Mouse (Mus musculus) heart, adult 9 months (tissue): ENCODE results near the gene Fbln1.

Experiments
- DNase-seq, 2 experiments: peaks; one replicate each; pipeline ENCODE4 v3.0.0; 2022; ENCODE audit warnings: low spot score in 2 of 2

Gene Fbln1

DNA sequence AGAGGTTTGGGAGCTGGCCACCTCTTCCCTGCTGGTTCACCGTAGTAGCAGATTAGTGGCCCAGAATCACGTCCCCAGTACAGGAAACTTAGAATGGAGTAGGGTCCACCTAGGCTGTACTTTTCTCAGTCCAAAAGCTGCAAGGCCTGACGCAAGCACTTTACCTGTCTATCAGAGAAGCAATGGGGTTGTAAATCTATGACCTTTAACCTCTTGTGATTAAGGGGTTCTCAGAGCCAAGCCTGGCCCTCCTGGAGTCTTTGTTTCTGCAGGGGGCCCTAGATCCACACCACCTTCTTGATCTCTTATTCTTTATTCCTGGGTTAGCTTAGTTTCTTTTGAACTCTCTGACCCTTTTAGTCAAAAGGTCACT, 940 bp downstream of the Fbln1 start:
- no peak for DNase-seq

- peak in 1 of 2 experiments; percentile 25 for DNase-seq
Measured at GRCm38 (mm10) chr15:85207081-85207480, 1.3 kb downstream of the Fbln1 start.

DNA sequence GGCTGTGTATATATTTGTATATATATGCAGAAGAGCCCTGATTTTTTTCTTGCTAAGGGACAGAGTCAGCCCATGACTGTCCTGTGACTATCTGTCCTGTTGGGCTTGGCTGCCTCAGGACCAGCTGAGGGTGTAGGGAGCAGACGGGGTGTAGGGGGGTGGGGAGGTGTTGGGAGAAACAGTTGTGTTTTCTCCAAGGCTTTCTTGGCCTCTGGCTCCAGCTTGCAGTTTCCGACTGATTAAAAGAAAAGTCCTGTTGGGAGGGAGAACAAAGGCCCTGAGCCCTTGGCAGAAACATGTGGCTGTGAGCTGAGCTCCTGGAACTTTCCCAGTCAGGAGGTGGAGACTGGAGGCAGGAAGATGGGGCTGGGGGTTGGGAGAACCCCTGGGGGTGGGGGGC, 2.0 kb downstream of the Fbln1 start:
- peak; percentile 78 to 80 for DNase-seq

DNA sequence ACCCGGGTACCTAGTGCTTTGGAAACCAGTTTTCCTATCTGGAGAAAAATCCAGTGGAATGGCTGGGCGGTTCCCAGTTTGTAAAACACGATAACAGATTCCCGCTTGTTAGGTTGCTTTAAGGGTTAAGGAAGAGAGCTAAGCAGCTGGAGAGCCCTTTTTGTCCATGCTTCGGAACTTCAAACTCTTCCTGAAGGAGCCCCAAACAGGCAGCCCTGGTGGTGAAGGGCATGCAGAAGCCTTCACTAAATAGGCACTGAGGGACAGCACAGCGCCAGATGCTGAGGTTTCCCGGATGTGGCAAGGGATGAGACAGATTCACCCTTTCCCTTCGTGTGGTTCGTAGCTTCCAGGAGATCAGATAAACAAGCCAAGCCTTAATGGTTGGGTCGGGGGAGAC, 2.6 kb downstream of the Fbln1 start:
- DNase-seq: no peak

- no peak for DNase-seq
Measured at GRCm38 (mm10) chr15:85209341-85209740, 3.6 kb downstream of the Fbln1 start.

DNA sequence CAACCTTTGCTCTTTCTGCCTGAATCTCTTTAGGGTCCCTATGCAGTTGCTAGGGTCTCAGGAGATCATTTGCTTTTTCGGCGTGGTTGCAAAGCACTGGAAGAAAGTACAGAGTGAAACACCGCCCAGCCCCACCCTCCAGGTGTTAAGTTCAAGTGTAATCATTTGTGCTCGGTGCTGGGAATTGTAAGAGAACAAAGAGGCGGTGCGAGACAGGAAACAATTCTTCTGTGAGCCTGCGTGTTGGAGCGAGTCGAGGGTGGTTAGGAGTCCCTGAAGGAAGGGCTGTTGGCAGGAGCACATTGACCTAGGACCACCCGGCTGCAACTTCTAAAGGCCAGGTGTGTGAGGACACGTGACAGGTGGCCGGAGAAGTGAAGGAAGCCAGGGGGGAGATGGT, 4.9 kb downstream of the Fbln1 start:
- no peak for DNase-seq

DNA sequence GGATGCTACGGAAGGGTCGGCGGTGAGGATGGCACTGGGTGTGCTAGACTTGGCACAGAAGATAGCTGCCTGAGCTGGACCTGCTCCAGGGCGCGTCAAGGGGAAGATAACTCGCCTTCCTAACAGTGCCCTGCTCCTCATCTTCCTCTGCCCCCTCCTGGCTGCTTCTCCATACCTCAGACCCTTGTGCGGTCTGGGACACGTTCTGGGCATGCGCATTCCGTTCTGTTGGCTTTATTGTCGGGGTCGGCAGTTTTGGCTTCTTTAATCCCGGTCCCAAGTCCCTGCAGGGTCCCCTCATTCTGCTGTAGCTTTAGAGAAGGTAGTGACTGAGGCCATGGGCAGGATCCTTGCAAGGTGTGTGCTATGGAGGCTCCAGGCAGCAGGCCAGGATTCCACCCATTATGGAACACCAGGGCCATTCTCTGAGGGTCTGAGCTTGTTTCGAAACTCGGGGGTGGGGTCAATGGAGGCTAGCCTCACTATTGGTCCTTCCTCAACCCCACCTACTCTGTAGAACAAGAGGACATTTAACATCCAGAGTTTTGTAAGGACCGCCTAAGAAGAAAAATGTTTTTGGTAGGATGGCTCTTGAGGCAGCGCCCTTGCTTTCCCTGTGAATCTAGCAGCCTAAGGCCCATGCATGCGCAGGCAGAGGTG, 5.5 kb downstream of the Fbln1 start:
- DNase-seq: no peak

DNA sequence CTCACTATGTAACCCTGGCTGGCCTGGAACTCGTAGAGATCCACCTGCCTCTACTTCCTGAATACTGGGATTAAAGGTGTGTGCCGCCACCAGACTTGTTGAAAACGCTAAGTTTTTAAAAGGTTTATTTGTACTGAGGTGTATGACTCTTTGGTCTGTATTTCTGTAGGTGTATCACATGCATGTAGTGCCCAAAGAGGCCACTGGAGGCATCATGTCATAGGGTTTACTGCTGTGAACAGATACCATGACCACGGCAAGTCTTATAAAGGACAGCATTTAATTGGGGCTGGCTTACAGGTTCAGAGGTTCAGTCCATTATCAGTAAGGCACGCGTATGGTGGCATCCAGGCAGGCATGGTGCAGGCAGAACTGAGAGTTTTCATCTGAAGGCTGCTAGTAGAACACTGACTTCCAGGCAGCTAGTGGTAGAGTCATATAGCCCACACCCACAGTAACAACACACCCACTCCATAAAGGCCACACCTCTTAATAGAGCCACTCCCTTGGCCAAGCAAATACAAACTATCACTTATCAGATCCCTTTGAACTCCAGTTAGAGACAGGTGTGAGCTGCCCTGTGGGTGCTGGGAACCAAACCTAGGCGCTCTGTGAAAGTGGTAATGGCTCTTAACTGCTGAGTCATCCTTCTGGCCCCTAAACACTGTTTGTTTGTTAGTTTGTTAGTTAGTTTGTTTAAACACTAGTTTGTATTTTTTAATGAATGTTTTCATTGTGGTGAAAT, 10.5 kb downstream of the Fbln1 start:
- DNase-seq: no peak

GRCm38 (mm10) chr15:85218617-85219265, 13.0 kb downstream of the Fbln1 start:
- no peak for DNase-seq

DNA sequence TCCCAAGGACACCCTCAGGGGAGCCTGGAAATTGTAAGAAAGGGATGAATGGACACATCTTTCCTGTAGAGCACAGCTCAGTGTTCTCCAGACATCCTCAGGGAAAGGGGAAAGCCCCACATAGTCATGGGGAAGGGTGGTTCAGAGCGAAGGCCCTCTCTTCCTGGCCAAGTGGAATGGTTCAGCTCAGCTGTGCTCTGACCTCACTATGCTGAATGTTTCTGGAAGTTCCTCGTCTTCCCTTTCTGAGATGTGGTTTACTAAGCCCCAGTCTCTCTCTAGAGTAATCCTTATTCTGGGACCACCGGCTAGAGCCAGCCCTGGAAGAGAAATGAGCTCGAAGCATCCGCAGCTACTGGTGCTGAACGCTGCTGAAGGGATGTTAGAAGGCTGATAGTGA, 14.6 kb downstream of the Fbln1 start:
- DNase-seq: no peak

GRCm38 (mm10) chr15:85221115-85221854, 15.5 kb downstream of the Fbln1 start:
- DNase-seq: peak in 1 of 2 experiments; percentile 46

GRCm38 (mm10) chr15:85225693-85226092, 19.9 kb downstream of the Fbln1 start:
- no peak for DNase-seq

- DNase-seq: no peak
Measured at GRCm38 (mm10) chr15:85226841-85227240, 21.1 kb downstream of the Fbln1 start.

GRCm38 (mm10) chr15:85228568-85228967, 22.8 kb downstream of the Fbln1 start:
- no peak for DNase-seq

GRCm38 (mm10) chr15:85229960-85230535, 24.3 kb downstream of the Fbln1 start:
- DNase-seq: no peak

GRCm38 (mm10) chr15:85230613-85231012, 24.9 kb downstream of the Fbln1 start:
- no peak for DNase-seq

GRCm38 (mm10) chr15:85231443-85232255, 25.9 kb downstream of the Fbln1 start:
- DNase-seq: peak; percentile 68 to 86

GRCm38 (mm10) chr15:85232256-85232535, 26.4 kb downstream of the Fbln1 start:
- peak in 1 of 2 experiments; percentile 22 for DNase-seq

DNA sequence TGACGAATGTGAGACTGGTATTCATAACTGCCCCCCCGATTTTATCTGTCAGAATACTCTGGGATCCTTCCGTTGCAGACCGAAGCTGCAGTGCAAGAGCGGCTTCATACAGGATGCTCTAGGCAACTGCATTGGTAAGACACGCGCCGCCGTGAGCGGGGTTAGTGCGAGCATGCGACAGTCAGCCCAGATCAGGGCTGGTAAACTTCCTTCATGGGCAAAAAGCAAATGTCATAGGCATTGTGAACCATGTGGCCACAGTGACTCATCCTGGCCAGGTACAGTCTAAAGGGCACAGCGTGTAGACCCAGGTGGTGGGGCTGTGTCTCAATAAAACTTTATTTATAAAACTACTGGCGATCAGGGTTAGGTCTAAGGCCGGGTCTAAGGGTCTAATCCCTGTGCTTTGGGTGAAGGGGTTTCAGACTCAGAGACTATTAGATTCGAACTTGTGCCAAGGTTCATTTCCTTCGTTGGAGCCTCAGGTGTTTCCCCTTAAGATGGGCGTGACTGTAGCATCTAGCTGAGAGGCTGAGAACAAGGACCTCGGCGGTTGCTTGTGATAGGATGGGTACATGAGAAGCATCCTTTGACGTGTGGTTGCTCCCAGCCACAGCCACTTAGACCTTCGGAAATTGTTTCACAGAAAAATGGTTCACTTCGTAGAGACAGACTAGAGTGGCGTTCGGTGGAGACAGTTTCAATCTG, 26.9 kb downstream of the Fbln1 start:
- no peak for DNase-seq

- no peak for DNase-seq
Measured at GRCm38 (mm10) chr15:85233251-85233611, 27.5 kb downstream of the Fbln1 start.

- no peak for DNase-seq
Measured at GRCm38 (mm10) chr15:85233690-85234089, 27.9 kb downstream of the Fbln1 start.
